Mouse (Mus musculus) liver, postnatal 0 days (tissue): Measurements from ENCODE around the gene Bbs2.

Experiments used
- CTCF ChIP-seq: sonication (generic); IDR thresholded peaks from 2 replicates; pipeline ENCODE4 v1.5.1; 2016; ENCODE audit warnings: antibody characterized with exemption, low read depth
- EP300 ChIP-seq: IDR thresholded peaks from 2 replicates; pipeline ENCODE4 v1.6.1; 2016; ENCODE audit warnings: antibody characterized with exemption, low read depth, mild to moderate bottlenecking

DNA sequence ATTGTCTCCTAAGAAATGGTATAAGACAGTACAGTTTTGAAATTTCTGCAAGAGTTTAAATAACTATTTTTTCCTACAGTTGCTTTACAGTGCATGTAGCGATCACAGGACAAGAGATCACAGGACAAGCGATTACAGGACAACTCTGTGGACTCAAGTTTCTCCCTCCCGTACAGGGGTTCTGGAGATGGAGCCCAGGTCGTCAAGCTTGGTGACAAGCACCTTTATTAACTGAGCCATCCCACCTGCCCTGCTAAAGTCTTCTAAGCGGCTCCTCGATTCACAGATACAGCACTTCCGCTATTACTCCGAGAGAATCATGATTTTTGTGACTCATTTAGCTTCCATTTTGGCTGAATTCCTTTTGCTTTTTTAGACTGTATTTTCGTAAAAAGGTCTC is 69.0 kb downstream of the Bbs2 start:
- TF ChIP-seq CTCF (no peak), EP300 (no peak)
